Comparison of ENCODE assay signal across 19 mouse cellular contexts in the genomic region with DNA sequence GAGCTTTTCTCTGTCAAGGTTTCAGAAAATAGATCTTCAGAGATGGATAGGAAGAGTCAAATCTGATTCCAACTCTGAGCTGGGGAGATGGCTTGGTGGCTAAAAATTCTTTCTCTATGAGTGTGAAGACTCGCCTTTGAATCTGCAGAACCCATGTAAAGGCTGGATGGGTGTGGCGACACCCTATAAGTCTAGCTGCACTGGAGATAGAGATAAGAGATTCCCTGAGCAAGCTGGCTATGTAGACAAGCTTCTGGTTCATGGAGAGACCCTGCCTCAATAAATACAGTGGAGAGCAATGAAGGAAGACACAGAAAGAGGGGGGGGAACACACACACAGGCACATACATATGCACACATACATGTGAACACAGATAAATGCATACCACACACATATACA.
DNase-seq lines count a peak whose midpoint lies in the region; ATAC-seq and TF ChIP-seq lines count a peak whose summit lies in the region.
"Had no signal": no experiment of that assay in that cellular context is flagged by ENCODE, and none has a peak within 500 bp of the region (broad histone marks: within the 10 kb centered on the region; RNA-seq: fewer than 3 reads in every experiment).

No protein-coding gene starts in this region.

- H3K27me3 ChIP-seq in hindbrain, embryonic 14.5 days (ENCODE audit: control insufficient read depth, insufficient read depth, low read length): no peaks in the 10 kb centered on the region
- no peaks in the 10 kb centered on the region for H3K27me3 ChIP-seq in hindbrain, postnatal 0 days (ENCODE audit: insufficient read depth, low read length)
- H3K27me3 ChIP-seq in midbrain, embryonic 11.5 days (ENCODE audit: control insufficient read depth, insufficient read depth, low read length): no peaks in the 10 kb centered on the region
- no peaks in the 10 kb centered on the region for H3K27me3 ChIP-seq in midbrain, embryonic 10.5 days (ENCODE audit: low read depth, poor library complexity, severe bottlenecking)
- no peaks in the 10 kb centered on the region for H3K27me3 ChIP-seq in liver, embryonic 14.5 days (ENCODE audit: control insufficient read depth, insufficient read depth, low read length)
- H3K27me3 ChIP-seq: CH12.LX; forebrain, embryonic 15.5 days; heart, embryonic 12.5 days; Patski had no signal

- no peak overlapping the region for H3K4me2 ChIP-seq in hindbrain, embryonic 14.5 days (replicated peaks)
- H3K4me2 ChIP-seq in hindbrain, postnatal 0 days (ENCODE audit: low read depth, low read length): no peak overlapping the region
- no peak overlapping the region for H3K4me2 ChIP-seq in midbrain, embryonic 11.5 days
- no peak overlapping the region for H3K4me2 ChIP-seq in liver, embryonic 14.5 days (ENCODE audit: low read depth)
- H3K4me2 ChIP-seq: forebrain, embryonic 15.5 days; heart, embryonic 12.5 days had no signal

- no peak for ATAC-seq in hindbrain, embryonic 14.5 days (ENCODE audit: low FRiP score)
- no peak for ATAC-seq in hindbrain, postnatal 0 days
- ATAC-seq in midbrain, embryonic 11.5 days (ENCODE audit: low FRiP score): no peak
- ATAC-seq in liver, embryonic 14.5 days (ENCODE audit: insufficient read depth): peak; percentile 71
- ATAC-seq: activated CD4-positive, CD25-positive, alpha-beta regulatory T cell, adult 4 months; forebrain, embryonic 15.5 days; hindbrain, embryonic 16.5 days; Patski had no signal

- no peaks in the 10 kb centered on the region for H3K36me3 ChIP-seq in hindbrain, embryonic 14.5 days (replicated peaks; ENCODE audit: control insufficient read depth, insufficient read depth)
- no peaks in the 10 kb centered on the region for H3K36me3 ChIP-seq in hindbrain, postnatal 0 days (ENCODE audit: insufficient read depth, low read length)
- H3K36me3 ChIP-seq in midbrain, embryonic 11.5 days (ENCODE audit: control insufficient read depth, insufficient read depth, low read length): no peaks in the 10 kb centered on the region
- no peaks in the 10 kb centered on the region for H3K36me3 ChIP-seq in midbrain, embryonic 10.5 days
- H3K36me3 ChIP-seq in liver, embryonic 14.5 days (replicated peaks; ENCODE audit: control insufficient read depth, insufficient read depth, low read depth): no peaks in the 10 kb centered on the region
- H3K36me3 ChIP-seq: forebrain, embryonic 15.5 days; heart, embryonic 12.5 days had no signal

- H3K4me1 ChIP-seq in hindbrain, embryonic 14.5 days (replicated peaks; ENCODE audit: control insufficient read depth, insufficient read depth, low read length): peaks cover 11% of the 10 kb centered on the region; the same call in 1 of the 2 replicates
- H3K4me1 ChIP-seq in hindbrain, postnatal 0 days (ENCODE audit: insufficient read depth, low read length): 0 out of 2 replicates have a peak, but pooled peaks cover 5% of the 10 kb centered on the region
- no peaks in the 10 kb centered on the region for H3K4me1 ChIP-seq in midbrain, embryonic 11.5 days (ENCODE audit: control insufficient read depth, insufficient read depth, low read length)
- peaks cover 7% of the 10 kb centered on the region; the same call in 1 of the 2 replicates for H3K4me1 ChIP-seq in midbrain, embryonic 10.5 days
- peaks cover 0 to 2% of the 10 kb centered on the region in 2 experiments; a peak in 2 of 4 replicates for H3K4me1 ChIP-seq in liver, embryonic 14.5 days (replicated peaks; ENCODE audit: control insufficient read depth in 2 of 2, insufficient read depth in 2 of 2, low read length in 1 of 2)
- H3K4me1 ChIP-seq: forebrain, embryonic 15.5 days had no signal

- no peak overlapping the region for H3K9ac ChIP-seq in hindbrain, embryonic 14.5 days
- H3K9ac ChIP-seq in hindbrain, postnatal 0 days (replicated peaks; ENCODE audit: low read length): no peak overlapping the region
- no peak overlapping the region for H3K9ac ChIP-seq in midbrain, embryonic 11.5 days (ENCODE audit: low read length)
- no peak overlapping the region for H3K9ac ChIP-seq in liver, embryonic 14.5 days (replicated peaks)
- H3K9ac ChIP-seq: forebrain, embryonic 15.5 days; heart, embryonic 12.5 days had no signal

- no peak for DNase-seq in hindbrain, embryonic 14.5 days (ENCODE audit: low spot score)
- no peak for DNase-seq in hindbrain, postnatal 0 days (ENCODE audit: low spot score)
- DNase-seq in midbrain, embryonic 11.5 days (ENCODE audit: low spot score, missing footprints): peak; percentile 73
- no peak for DNase-seq in midbrain, embryonic 10.5 days (ENCODE audit: low spot score)
- DNase-seq in liver, embryonic 14.5 days (ENCODE audit: low read depth in 3 of 3, low spot score in 3 of 3): no peak
- no peak for DNase-seq in urinary bladder, postnatal 10 days (ENCODE audit: low spot score)
- no peak for DNase-seq in gastrocnemius, adult 18-20 months (ENCODE audit: low spot score)
- DNase-seq: adrenal gland, postnatal 14 days; cerebellum, adult 11-12 months; cerebellum, adult 9-10 months; cerebellum, postnatal 36 days; gastrocnemius, postnatal 10 days; heart, postnatal 36 days had no signal

- WGBS in hindbrain, embryonic 14.5 days: 98% methylated on average over 2 of the region's 2 CpGs
- 96% methylated on average over 2 of the region's 2 CpGs for WGBS in hindbrain, postnatal 0 days
- 91% methylated on average over 2 of the region's 2 CpGs for WGBS in midbrain, embryonic 11.5 days
- 90% methylated on average over 2 of the region's 2 CpGs for WGBS in midbrain, embryonic 10.5 days
- 56% methylated on average over 2 of the region's 2 CpGs for WGBS in liver, embryonic 14.5 days (ENCODE audit: insufficient replicate concordance)

- no peaks in the 10 kb centered on the region for H3K9me3 ChIP-seq in hindbrain, embryonic 14.5 days (ENCODE audit: control insufficient read depth, low read length)
- H3K9me3 ChIP-seq in hindbrain, postnatal 0 days (ENCODE audit: low read length): no peaks in the 10 kb centered on the region
- no peaks in the 10 kb centered on the region for H3K9me3 ChIP-seq in midbrain, embryonic 11.5 days (ENCODE audit: control insufficient read depth, low read length)
- no peaks in the 10 kb centered on the region for H3K9me3 ChIP-seq in midbrain, embryonic 10.5 days (replicated peaks)
- H3K9me3 ChIP-seq in liver, embryonic 14.5 days (ENCODE audit: control insufficient read depth, low read length): no peaks in the 10 kb centered on the region
- H3K9me3 ChIP-seq: forebrain, embryonic 15.5 days; heart, embryonic 12.5 days had no signal

- TF ChIP-seq EP300 in liver, embryonic 14.5 days (IDR thresholded peaks at IDR 0.05; ENCODE audit: low read depth): peak; percentile 35; the same call in 1 of the 2 replicates

- TF ChIP-seq CTCF in hindbrain, postnatal 0 days (IDR thresholded peaks at IDR 0.05; ENCODE audit: low read depth): no peak
- TF ChIP-seq CTCF in liver, embryonic 14.5 days (IDR thresholded peaks at IDR 0.05; ENCODE audit: low read depth): no peak

- no peak overlapping the region for H3K4me3 ChIP-seq in hindbrain, embryonic 14.5 days (replicated peaks; ENCODE audit: low read length)
- H3K4me3 ChIP-seq in hindbrain, postnatal 0 days (ENCODE audit: low read length): no peak overlapping the region
- no peak overlapping the region for H3K4me3 ChIP-seq in midbrain, embryonic 11.5 days (ENCODE audit: low read depth, low read length)
- no peak overlapping the region for H3K4me3 ChIP-seq in midbrain, embryonic 10.5 days
- no peak overlapping the region for H3K4me3 ChIP-seq in liver, embryonic 14.5 days (ENCODE audit: insufficient read depth in 1 of 2, low read depth in 2 of 2, low read length in 2 of 2)
- H3K4me3 ChIP-seq: forebrain, embryonic 15.5 days; heart, embryonic 12.5 days had no signal

- 0 out of 2 replicates have a peak overlapping the region, but pooled peaks have one; percentile 49 for H3K27ac ChIP-seq in hindbrain, embryonic 14.5 days
- no peak overlapping the region for H3K27ac ChIP-seq in hindbrain, postnatal 0 days
- H3K27ac ChIP-seq in midbrain, embryonic 11.5 days (ENCODE audit: low read depth, low read length): no peak overlapping the region
- H3K27ac ChIP-seq in midbrain, embryonic 10.5 days (replicated peaks): no peak overlapping the region
- H3K27ac ChIP-seq in liver, embryonic 14.5 days: no peak overlapping the region
- H3K27ac ChIP-seq: forebrain, embryonic 15.5 days had no signal
